Mouse (Mus musculus) mouse embryonic stem cell (cell line): Measurements from ENCODE around the gene Cic.

Experiments
- in situ Hi-C, 2 experiments: fragments of 300-500 bp; cut with MboI; formaldehyde crosslinking; loops; 1 replicate in 1 of 2; 3 replicates in 1 of 2; pipeline ENCODE4 v1.14.3; 2019 to 2020; ENCODE audit warnings: low sequenced_read_pairs in 2 of 2, low pct_unique_long_range_greater_than_20kb in 1 of 2, mixed read lengths in 1 of 2; ENCODE audit not compliant: unreplicated experiment in 1 of 2

The Cic gene

GRCm38 (mm10) chr7:25278341-25279075 is 11.0 kb downstream of the Cic start:
- in situ Hi-C loops = loop anchor here (5.0 kb wide), 1 partner anchor 36 kb away; no protein-coding TSS in a partner anchor

- in situ Hi-C loops = loop anchor here (5.0 kb wide), 1 partner anchor 37 kb away; no protein-coding TSS in a partner anchor
These were observed 11.8 kb downstream of the Cic start for GRCm38 (mm10) chr7:25279076-25279860.

- in situ Hi-C loops = loop anchor here (5.0 kb wide), 1 partner anchor 38 kb away; no protein-coding TSS in a partner anchor
These were observed 12.6 kb downstream of the Cic start for GRCm38 (mm10) chr7:25279861-25280791.

GRCm38 (mm10) chr7:25281166-25281733 is 13.7 kb downstream of the Cic start:
- in situ Hi-C loops = no loop called here

- in situ Hi-C loops = no loop called here
These were observed 14.5 kb downstream of the Cic start for GRCm38 (mm10) chr7:25281734-25282601.

- in situ Hi-C loops = no loop called here
These were observed 15.3 kb downstream of the Cic start for GRCm38 (mm10) chr7:25282731-25283211.

- in situ Hi-C loops = no loop called here
These were observed 16.1 kb downstream of the Cic start for GRCm38 (mm10) chr7:25283637-25284036.

GRCm38 (mm10) chr7:25284171-25284570 is 16.7 kb downstream of the Cic start:
- in situ Hi-C loops = no loop called here

- in situ Hi-C loops = no loop called here
These were observed 17.3 kb downstream of the Cic start for GRCm38 (mm10) chr7:25284766-25285165.

- in situ Hi-C loops = no loop called here
These were observed 18.2 kb downstream of the Cic start for GRCm38 (mm10) chr7:25285511-25286238.

- in situ Hi-C loops = no loop called here
These were observed 19.5 kb downstream of the Cic start for GRCm38 (mm10) chr7:25286989-25287388.

GRCm38 (mm10) chr7:25288011-25288410 is 20.5 kb downstream of the Cic start:
- in situ Hi-C loops = no loop called here

- in situ Hi-C loops = no loop called here
These were observed 21.2 kb downstream of the Cic start for GRCm38 (mm10) chr7:25288721-25289120.

GRCm38 (mm10) chr7:25289925-25290324 is 22.4 kb downstream of the Cic start:
- in situ Hi-C loops = loop anchor here in 1 of 2 experiments (10.0 kb wide), 1 partner anchor 155 kb away; no protein-coding TSS in a partner anchor

- in situ Hi-C loops = loop anchor here in 1 of 2 experiments (10.0 kb wide), 1 partner anchor 156 kb away; no protein-coding TSS in a partner anchor
These were observed 23.0 kb downstream of the Cic start for GRCm38 (mm10) chr7:25290463-25290862.

GRCm38 (mm10) chr7:25290911-25291310 is 23.4 kb downstream of the Cic start:
- in situ Hi-C loops = loop anchor here in 1 of 2 experiments (10.0 kb wide), 1 partner anchor 156 kb away; no protein-coding TSS in a partner anchor
